Mouse (Mus musculus) right cerebral cortex, postnatal 25 days (tissue): ENCODE data around the gene Ankrd44.

ENCODE experiments used
- DNase-seq: peaks from one replicate; pipeline ENCODE4 v3.0.0; 2022

Ankrd44 gene

GRCm38 (mm10) chr1:54922025-54922574, 4.1 kb downstream of the Ankrd44 start:
- DNase-seq: no peak

GRCm38 (mm10) chr1:54920132-54920531, 6.1 kb downstream of the Ankrd44 start:
- no peak for DNase-seq

- no peak for DNase-seq
Observed at GRCm38 (mm10) chr1:54916456-54916855, 9.7 kb downstream of the Ankrd44 start.

GRCm38 (mm10) chr1:54914387-54914786, 11.8 kb downstream of the Ankrd44 start:
- no peak for DNase-seq

GRCm38 (mm10) chr1:54913379-54913873, 12.8 kb downstream of the Ankrd44 start:
- DNase-seq: no peak

- no peak for DNase-seq
Observed at GRCm38 (mm10) chr1:54913063-54913335, 13.2 kb downstream of the Ankrd44 start.

GRCm38 (mm10) chr1:54912290-54913062, 13.7 kb downstream of the Ankrd44 start:
- no peak for DNase-seq

GRCm38 (mm10) chr1:54911256-54911610, 15.0 kb downstream of the Ankrd44 start:
- no peak for DNase-seq

GRCm38 (mm10) chr1:54910489-54911255, 15.5 kb downstream of the Ankrd44 start:
- no peak for DNase-seq

GRCm38 (mm10) chr1:54908786-54909185, 17.4 kb downstream of the Ankrd44 start:
- DNase-seq: no peak

GRCm38 (mm10) chr1:54907066-54907639, 19.0 kb downstream of the Ankrd44 start:
- no peak for DNase-seq

- DNase-seq: no peak
Observed at GRCm38 (mm10) chr1:54906322-54906721, 19.9 kb downstream of the Ankrd44 start.

GRCm38 (mm10) chr1:54905632-54906031, 20.6 kb downstream of the Ankrd44 start:
- no peak for DNase-seq

GRCm38 (mm10) chr1:54904165-54904564, 22.0 kb downstream of the Ankrd44 start:
- DNase-seq: no peak

GRCm38 (mm10) chr1:54902689-54903246, 23.4 kb downstream of the Ankrd44 start:
- DNase-seq: no peak

- DNase-seq: no peak
Observed at GRCm38 (mm10) chr1:54901084-54901483, 25.1 kb downstream of the Ankrd44 start.

GRCm38 (mm10) chr1:54899247-54899646, 26.9 kb downstream of the Ankrd44 start:
- DNase-seq: no peak

- DNase-seq: no peak
Observed at GRCm38 (mm10) chr1:54898656-54899084, 27.5 kb downstream of the Ankrd44 start.

- DNase-seq: no peak
Observed at GRCm38 (mm10) chr1:54897726-54898125, 28.5 kb downstream of the Ankrd44 start.

GRCm38 (mm10) chr1:54896109-54897085, 29.8 kb downstream of the Ankrd44 start:
- DNase-seq: peak; percentile 61

- no peak for DNase-seq
Observed at GRCm38 (mm10) chr1:54888449-54888848, 37.7 kb downstream of the Ankrd44 start.

GRCm38 (mm10) chr1:54887873-54888272, 38.3 kb downstream of the Ankrd44 start:
- DNase-seq: no peak
